Mouse (Mus musculus): ENCODE measurements around the gene Mov10. TPM values are rescaled to one million over a fixed set of nuclear protein-coding genes. Genes with fewer than 3 reads are reported as not detected.

The Mov10 gene
- polyA plus RNA-seq, 1 experiment from 2014 or later: 38.4 TPM

- Histone ChIP-seq H3K4me1 (replicated peaks; ENCODE audit: insufficient read depth, low read length) (peaks cover 11% of the 10 kb centered on the region; the same call in 1 of the 2 replicates), H3K9me3 (replicated peaks; ENCODE audit: low read length) (no peaks in the 10 kb centered on the region), H3K4me2 (ENCODE audit: low read length) (no peak overlapping the region), H3K27ac (no peak overlapping the region), H3K9ac (ENCODE audit: low read depth, low read length) (no peak overlapping the region), H3K27me3 (ENCODE audit: insufficient read depth, low read length) (no peaks in the 10 kb centered on the region), H3K4me3 (replicated peaks; ENCODE audit: low read depth, low read length) (no peak overlapping the region), H3K36me3 (ENCODE audit: insufficient read depth, low read length) (no peaks in the 10 kb centered on the region)
- 94% methylated on average over 1 of the region's 1 CpGs for WGBS
- no peak for TF ChIP-seq CTCF (IDR thresholded peaks at IDR 0.05; ENCODE audit: low read depth)
- DNase-seq (ENCODE audit: low spot score): no peak
- ATAC-seq (replicated peaks; ENCODE audit: low FRiP score, low read depth): no peak
Measured at GRCm38 (mm10) chr3:104858560-104858959, 40.2 kb upstream of the Mov10 start.

- H3K27ac ChIP-seq: no peak overlapping the region
- no peak overlapping the region for H3K4me3 ChIP-seq (replicated peaks; ENCODE audit: low read depth, low read length)
- ATAC-seq (replicated peaks; ENCODE audit: low FRiP score, low read depth): no peak
- DNase-seq (ENCODE audit: low spot score): no peak
- H3K36me3 ChIP-seq (ENCODE audit: insufficient read depth, low read length): no peaks in the 10 kb centered on the region
- no peaks in the 10 kb centered on the region for H3K27me3 ChIP-seq (ENCODE audit: insufficient read depth, low read length)
- H3K9me3 ChIP-seq (replicated peaks; ENCODE audit: low read length): no peaks in the 10 kb centered on the region
- no peak overlapping the region for H3K4me2 ChIP-seq (ENCODE audit: low read length)
- no peak overlapping the region for H3K9ac ChIP-seq (ENCODE audit: low read depth, low read length)
- 52% methylated on average over 1 of the region's 1 CpGs for WGBS
- peaks cover 5% of the 10 kb centered on the region; the same call in 1 of the 2 replicates for H3K4me1 ChIP-seq (replicated peaks; ENCODE audit: insufficient read depth, low read length)
- TF ChIP-seq CTCF (IDR thresholded peaks at IDR 0.05; ENCODE audit: low read depth): no peak
Measured at GRCm38 (mm10) chr3:104856106-104856505, 37.7 kb upstream of the Mov10 start.

- H3K36me3 ChIP-seq (ENCODE audit: insufficient read depth, low read length): no peaks in the 10 kb centered on the region
- H3K4me2 ChIP-seq (ENCODE audit: low read length): no peak overlapping the region
- peak; percentile 16 for DNase-seq (ENCODE audit: low spot score)
- H3K9me3 ChIP-seq (replicated peaks; ENCODE audit: low read length): no peaks in the 10 kb centered on the region
- H3K9ac ChIP-seq (ENCODE audit: low read depth, low read length): no peak overlapping the region
- no peak overlapping the region for H3K4me3 ChIP-seq (replicated peaks; ENCODE audit: low read depth, low read length)
- peaks cover 5% of the 10 kb centered on the region; the same call in 1 of the 2 replicates for H3K4me1 ChIP-seq (replicated peaks; ENCODE audit: insufficient read depth, low read length)
- no peaks in the 10 kb centered on the region for H3K27me3 ChIP-seq (ENCODE audit: insufficient read depth, low read length)
- ATAC-seq (replicated peaks; ENCODE audit: low FRiP score, low read depth): no peak
- 0 out of 2 replicates have a peak overlapping the region, but pooled peaks have one; percentile 13 for H3K27ac ChIP-seq
- TF ChIP-seq CTCF (IDR thresholded peaks at IDR 0.05; ENCODE audit: low read depth): no peak
Measured at GRCm38 (mm10) chr3:104854866-104855265, 36.5 kb upstream of the Mov10 start.

GRCm38 (mm10) chr3:104854465-104854864 is 36.1 kb upstream of the Mov10 start:
- DNase-seq (ENCODE audit: low spot score) (no peak), ATAC-seq (replicated peaks; ENCODE audit: low FRiP score, low read depth) (no peak)
- Histone ChIP-seq H3K36me3 (ENCODE audit: insufficient read depth, low read length) (no peaks in the 10 kb centered on the region), H3K9me3 (replicated peaks; ENCODE audit: low read length) (no peaks in the 10 kb centered on the region), H3K4me1 (replicated peaks; ENCODE audit: insufficient read depth, low read length) (peaks cover 5% of the 10 kb centered on the region; the same call in 1 of the 2 replicates), H3K27me3 (ENCODE audit: insufficient read depth, low read length) (no peaks in the 10 kb centered on the region), H3K4me2 (ENCODE audit: low read length) (no peak overlapping the region), H3K4me3 (replicated peaks; ENCODE audit: low read depth, low read length) (no peak overlapping the region), H3K27ac (no peak overlapping the region), H3K9ac (ENCODE audit: low read depth, low read length) (no peak overlapping the region)
- no peak for TF ChIP-seq CTCF (IDR thresholded peaks at IDR 0.05; ENCODE audit: low read depth)
- WGBS: 100% methylated on average over 1 of the region's 1 CpGs

- Histone ChIP-seq H3K4me3 (replicated peaks; ENCODE audit: low read depth, low read length) (no peak overlapping the region), H3K9ac (ENCODE audit: low read depth, low read length) (no peak overlapping the region), H3K27me3 (ENCODE audit: insufficient read depth, low read length) (no peaks in the 10 kb centered on the region), H3K27ac (no peak overlapping the region), H3K36me3 (ENCODE audit: insufficient read depth, low read length) (peaks cover 14% of the 10 kb centered on the region; the same call in 1 of the 2 replicates), H3K4me1 (replicated peaks; ENCODE audit: insufficient read depth, low read length) (no peaks in the 10 kb centered on the region), H3K9me3 (replicated peaks; ENCODE audit: low read length) (no peaks in the 10 kb centered on the region), H3K4me2 (ENCODE audit: low read length) (no peak overlapping the region)
- no peak for ATAC-seq (replicated peaks; ENCODE audit: low FRiP score, low read depth)
- TF ChIP-seq CTCF (IDR thresholded peaks at IDR 0.05; ENCODE audit: low read depth): no peak
- WGBS: 90% methylated on average over 4 of the region's 4 CpGs
- DNase-seq (ENCODE audit: low spot score): no peak
Measured at GRCm38 (mm10) chr3:104846601-104847000, 28.2 kb upstream of the Mov10 start.

- H3K27me3 ChIP-seq (ENCODE audit: insufficient read depth, low read length): no peaks in the 10 kb centered on the region
- H3K4me1 ChIP-seq (replicated peaks; ENCODE audit: insufficient read depth, low read length): no peaks in the 10 kb centered on the region
- TF ChIP-seq CTCF (IDR thresholded peaks at IDR 0.05; ENCODE audit: low read depth): no peak
- no peak for ATAC-seq (replicated peaks; ENCODE audit: low FRiP score, low read depth)
- WGBS: 96% methylated on average over 5 of the region's 5 CpGs
- H3K9me3 ChIP-seq (replicated peaks; ENCODE audit: low read length): no peaks in the 10 kb centered on the region
- no peak overlapping the region for H3K27ac ChIP-seq
- no peak overlapping the region for H3K4me2 ChIP-seq (ENCODE audit: low read length)
- peaks cover 22% of the 10 kb centered on the region; the same call in 1 of the 2 replicates for H3K36me3 ChIP-seq (ENCODE audit: insufficient read depth, low read length)
- DNase-seq (ENCODE audit: low spot score): no peak
- H3K9ac ChIP-seq (ENCODE audit: low read depth, low read length): no peak overlapping the region
- H3K4me3 ChIP-seq (replicated peaks; ENCODE audit: low read depth, low read length): no peak overlapping the region
Measured at GRCm38 (mm10) chr3:104841049-104841448, 22.7 kb upstream of the Mov10 start.

- Histone ChIP-seq H3K27ac (no peak overlapping the region), H3K36me3 (ENCODE audit: insufficient read depth, low read length) (peaks cover 29% of the 10 kb centered on the region), H3K9me3 (replicated peaks; ENCODE audit: low read length) (no peaks in the 10 kb centered on the region), H3K27me3 (ENCODE audit: insufficient read depth, low read length) (no peaks in the 10 kb centered on the region), H3K4me2 (ENCODE audit: low read length) (no peak overlapping the region), H3K9ac (ENCODE audit: low read depth, low read length) (no peak overlapping the region), H3K4me3 (replicated peaks; ENCODE audit: low read depth, low read length) (no peak overlapping the region), H3K4me1 (replicated peaks; ENCODE audit: insufficient read depth, low read length) (no peaks in the 10 kb centered on the region)
- 94% methylated on average over 3 of the region's 3 CpGs for WGBS
- no peak for ATAC-seq (replicated peaks; ENCODE audit: low FRiP score, low read depth)
- no peak for DNase-seq (ENCODE audit: low spot score)
- TF ChIP-seq CTCF (IDR thresholded peaks at IDR 0.05; ENCODE audit: low read depth): no peak
Measured at GRCm38 (mm10) chr3:104835797-104836196, 17.4 kb upstream of the Mov10 start.

Data from kidney, postnatal 0 days (tissue).